Mouse (Mus musculus): ENCODE results near the gene Syna.

GRCm38 (mm10) chr5:134548306-134548705 is 11.7 kb downstream of the Syna start:
- TF ChIP-seq POLR2A (IDR thresholded peaks at IDR 0.05; ENCODE audit: borderline replicate concordance, low read depth, low read length) = no peak
- no peak for TF ChIP-seq CTCF (IDR thresholded peaks at IDR 0.05; ENCODE audit: low read depth, low read length)

Measured in bone marrow macrophage, adult 2 months (primary cell).